Mouse (Mus musculus) ES-E14 (cell line): ENCODE results near the gene Slc22a4.

Source experiments
- CHD2 ChIP-seq: IDR thresholded peaks from 2 replicates; pipeline ENCODE4 v1.6.1; 2014; ENCODE audit warnings: mild to moderate bottlenecking, low read depth, low read length, inconsistent platforms
- MAFK ChIP-seq: IDR thresholded peaks from 2 replicates; pipeline ENCODE4 v1.6.1; 2014; ENCODE audit warnings: mild to moderate bottlenecking, low read depth, low read length, inconsistent platforms; ENCODE audit not compliant: insufficient read depth
- ZC3H11A ChIP-seq: IDR thresholded peaks from 2 replicates; pipeline ENCODE4 v1.6.1; 2012; ENCODE audit warnings: low read depth, mild to moderate bottlenecking, inconsistent platforms, low read length, borderline replicate concordance

GRCm38 (mm10) chr11:54028997-54029396 is 1.1 kb upstream of the Slc22a4 start:
- TF ChIP-seq CHD2 (no peak), ZC3H11A (no peak), MAFK (no peak)
